Mouse (Mus musculus): ENCODE data around the gene Zfp580.
"Not testable (repeated sequence)": the region's sequence is repeated elsewhere in the genome, so short reads cannot be mapped to it uniquely, and the experiment has no call there.

The Zfp580 gene

DNA sequence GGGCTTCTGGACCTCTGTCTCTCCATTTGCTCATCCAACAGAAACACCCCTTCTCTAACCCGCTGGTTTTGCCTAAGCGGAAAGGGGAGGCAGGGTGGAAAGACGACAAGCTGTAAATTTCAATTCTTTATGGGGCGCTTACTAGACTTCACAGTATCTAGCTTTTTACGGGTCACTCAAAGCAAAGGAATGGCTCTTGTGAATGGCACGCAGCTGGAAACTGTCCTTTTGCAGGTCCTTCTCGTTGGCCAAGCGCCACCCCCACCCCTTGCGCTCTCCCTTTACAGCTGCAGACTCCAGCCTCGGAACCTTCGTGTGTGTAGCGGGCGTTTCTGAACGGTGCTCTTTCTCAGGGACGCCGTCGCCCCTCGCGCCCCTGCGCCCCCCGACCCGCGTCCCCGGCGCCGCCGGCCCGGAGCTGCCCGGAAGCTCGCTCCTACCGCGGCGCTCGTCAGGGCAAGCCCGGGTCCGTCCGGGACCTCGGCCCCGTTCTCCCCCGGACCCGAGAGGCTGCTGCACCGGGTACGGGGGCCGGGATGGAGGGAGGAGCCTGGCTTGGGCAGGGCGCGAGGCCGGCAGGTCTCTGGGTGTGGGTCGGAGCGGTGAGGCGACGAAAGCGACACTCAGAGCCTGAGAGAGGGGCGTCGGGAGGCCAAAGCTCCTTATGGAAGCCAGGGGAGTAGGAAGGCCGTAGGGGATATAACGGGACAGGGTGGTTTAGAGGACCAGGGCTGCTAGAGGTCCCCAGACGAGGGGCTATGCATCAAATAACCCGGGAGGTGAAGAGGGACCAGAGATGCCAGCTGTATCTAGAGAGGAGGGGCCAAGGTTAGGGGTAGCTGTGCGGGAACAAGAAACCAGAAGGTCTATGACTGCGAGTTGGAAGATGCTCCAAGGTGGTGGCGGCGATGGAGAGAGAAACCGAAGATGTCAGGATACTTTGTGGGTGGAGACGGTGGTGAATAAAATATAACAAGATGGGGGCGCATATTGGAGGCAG is at the start of gene Zfp580:
Gene Zfp580 (plus strand): TSS at position 346 of the 1,000 bp plus-strand sequence.
- DNase-seq, result peak; percentile 87 to 88

DNA sequence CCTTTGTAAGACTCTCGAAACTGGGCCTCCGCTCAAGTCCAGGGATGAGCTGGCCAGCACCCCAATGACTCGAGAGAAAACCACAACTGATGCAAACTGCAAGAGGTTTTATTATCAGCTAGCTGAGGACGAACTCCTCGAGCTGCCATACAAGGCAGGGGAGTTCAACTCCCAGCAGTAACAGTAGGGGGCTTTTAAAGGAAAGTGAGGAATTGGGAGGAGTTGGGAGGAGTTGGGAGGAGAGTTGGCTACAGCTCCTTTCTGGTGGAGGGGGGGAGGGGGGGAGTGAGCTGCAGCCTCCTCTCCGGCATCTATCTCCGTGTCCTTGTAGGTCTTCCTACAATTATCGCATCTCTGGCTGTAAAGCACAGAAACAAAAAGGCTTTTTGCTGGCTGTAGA is 48.5 kb upstream of the Zfp580 start:
- DNase-seq, result not testable (repeated sequence)

DNA sequence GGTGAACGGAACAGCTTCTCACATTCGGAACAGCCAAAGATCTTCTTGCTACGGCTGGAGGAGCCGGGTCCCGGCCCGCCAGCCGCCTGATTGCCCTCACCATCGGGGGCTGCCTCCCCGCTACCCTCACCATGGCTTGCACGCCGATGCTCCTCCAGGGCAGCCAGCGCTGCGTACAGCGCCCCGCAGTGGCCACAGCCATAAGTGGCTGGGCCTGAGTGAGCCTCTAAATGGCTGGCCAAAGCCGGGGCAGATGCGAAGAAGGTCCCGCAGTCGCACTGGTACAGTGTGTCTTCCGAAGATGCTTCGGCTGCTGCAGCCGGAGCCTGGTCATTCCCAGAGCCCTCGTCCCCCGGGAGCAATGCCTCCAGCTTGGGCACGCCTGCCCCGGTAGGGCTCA is 43.1 kb upstream of the Zfp580 start:
- no peak for DNase-seq

DNA sequence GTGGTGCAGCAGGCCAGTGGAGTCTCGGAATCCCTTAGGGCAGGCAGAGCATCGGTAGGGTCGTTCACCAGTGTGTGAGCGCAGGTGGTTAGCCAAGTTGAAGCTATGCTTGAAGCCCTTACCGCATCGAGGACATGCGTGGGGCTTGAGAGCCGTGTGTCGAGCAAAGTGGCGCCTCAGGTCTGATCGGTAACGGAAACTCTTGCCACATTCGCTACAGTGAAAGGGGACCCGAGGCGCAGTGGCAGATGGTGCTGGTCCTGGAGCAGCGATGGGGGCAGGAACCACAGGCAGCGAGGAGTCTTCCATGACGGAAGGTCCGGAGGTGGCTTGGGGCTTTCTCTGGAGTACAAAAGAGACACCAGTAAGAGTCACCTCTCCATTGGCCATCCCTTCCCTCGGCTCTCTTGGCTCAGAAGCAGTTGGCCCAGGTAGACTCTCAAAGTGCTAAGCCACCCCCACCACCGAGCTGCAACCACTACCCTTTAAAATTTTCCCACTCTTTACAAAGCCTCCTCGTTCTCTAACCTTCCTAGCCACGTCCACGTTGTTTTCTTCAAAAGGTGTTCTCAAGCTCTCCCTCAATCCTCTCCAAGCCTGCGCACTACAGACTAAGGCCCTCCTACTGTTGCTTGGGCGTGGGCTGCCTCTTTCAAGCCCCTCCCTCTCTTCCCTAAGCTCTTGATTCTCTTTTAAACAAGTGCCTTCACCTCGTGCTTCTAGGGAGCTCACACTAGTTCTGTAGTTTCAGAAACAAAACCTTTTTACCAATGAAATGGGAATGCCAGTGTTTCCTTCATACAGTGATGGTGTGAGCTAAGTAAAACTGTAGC is 38.4 kb upstream of the Zfp580 start:
- DNase-seq, result no peak

DNA sequence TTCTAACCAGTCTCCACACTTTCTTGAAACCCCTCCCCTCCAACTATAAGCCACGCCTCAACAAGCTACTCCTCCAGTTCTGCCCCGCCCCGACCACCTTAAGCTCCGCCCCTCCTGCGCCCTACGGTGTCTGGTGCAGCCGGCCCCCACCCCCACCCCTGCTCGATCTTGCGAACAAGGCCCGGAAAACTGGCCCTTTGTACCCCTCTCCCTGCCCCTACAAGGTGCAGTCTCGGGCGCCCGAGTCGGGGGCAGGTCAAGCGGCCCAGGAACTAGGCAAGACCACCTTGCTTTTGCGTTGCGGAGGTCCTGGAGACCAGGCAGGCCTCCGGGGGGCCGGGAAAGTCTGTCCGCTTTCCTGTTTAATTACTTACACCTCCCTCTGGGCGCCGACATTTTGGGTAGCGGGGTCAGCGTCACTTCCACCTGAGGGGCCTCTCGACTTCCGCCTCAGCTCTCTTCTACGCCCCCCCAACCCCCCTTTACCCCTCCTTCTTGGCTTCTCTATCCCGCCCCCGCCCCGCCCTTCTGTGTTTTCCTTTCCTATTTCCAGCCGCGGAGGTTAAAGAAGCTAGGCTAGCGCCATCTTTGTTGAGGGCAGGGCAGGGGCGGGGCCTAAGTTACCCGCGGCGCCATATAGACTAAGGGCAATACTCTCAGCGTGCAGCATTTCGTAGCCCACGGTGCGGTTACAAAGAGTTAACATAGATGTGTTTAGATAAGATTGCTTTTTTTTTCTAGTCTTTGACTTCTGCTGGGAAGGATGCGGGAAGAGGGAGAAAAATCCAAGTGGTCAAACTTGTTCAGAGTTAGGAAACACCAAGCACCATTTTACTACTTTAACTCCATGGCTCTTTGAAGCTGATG is 36.9 kb upstream of the Zfp580 start, which contains the start of the genes Zfp524 and Fiz1:
Gene Zfp524 (plus strand): TSS at position 165 of the 867 bp plus-strand sequence.
Gene Fiz1 (minus strand): TSS at position 447 of the 867 bp plus-strand sequence.
- DNase-seq, result peak; percentile 95 to 98

DNA sequence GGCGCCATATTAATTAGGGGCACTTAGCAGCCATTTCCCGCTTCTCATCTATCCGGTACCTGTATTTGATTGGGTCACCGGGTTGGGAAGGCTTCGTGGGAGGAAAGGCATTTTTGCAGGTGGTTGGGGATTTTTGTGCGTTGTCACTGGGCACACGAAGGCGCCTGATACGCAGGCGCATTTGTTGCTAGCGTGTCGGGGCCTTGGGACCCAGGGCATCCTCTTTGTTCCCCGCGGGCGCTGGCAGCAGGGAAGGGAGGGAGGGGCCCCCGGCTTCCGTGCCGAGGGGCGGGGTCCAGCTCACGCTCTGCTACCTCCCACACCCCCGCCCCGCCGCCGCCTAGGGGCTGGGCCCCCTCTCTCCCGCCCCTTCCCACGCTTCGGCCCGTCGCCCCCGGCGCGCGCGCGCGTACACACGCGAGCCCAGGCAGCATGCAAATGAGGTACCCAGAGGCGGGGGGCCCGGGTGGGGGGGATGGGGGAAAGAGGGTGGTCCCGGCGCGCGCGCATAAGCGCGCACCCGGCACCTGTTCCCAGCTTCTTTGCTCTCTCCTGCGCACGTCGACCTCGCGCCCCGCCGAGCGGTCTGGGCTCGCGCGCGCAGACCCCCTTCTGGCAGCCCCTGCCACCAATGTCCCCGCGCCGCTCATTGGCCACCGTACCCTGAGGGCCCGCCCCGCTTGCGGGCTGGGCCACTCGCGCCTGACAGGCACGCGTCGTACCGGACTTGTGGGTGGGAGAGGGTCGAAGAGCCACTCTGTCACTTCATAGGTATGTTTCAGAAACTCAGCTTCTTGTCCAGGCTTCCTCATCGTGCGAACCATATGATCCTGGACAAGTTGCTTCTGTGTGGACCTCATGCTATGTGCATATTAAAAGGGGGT is 36.0 kb upstream of the Zfp580 start, which contains the start of gene Gm44973:
Gene Gm44973 (plus strand): TSS at position 379 of the 884 bp plus-strand sequence.
- DNase-seq, result peak; percentile 87 to 90

DNA sequence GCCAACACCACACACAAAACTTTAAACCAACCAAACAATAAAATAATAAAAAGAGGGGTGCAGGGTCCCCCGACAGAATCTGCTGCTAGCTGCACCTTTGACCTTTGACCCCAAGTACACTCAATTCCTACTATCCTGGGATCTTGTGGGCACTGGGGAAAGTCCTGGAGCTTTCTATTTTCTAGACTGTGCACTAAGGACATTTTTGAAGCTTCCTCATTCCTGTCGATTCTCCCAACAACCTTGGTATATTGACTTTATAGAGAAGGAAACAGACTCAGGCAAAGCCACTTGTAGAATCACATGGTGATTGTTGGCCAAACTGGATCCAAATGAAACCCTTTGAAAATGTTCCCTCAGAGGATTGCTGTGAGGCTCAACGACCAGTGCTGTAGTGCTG is 35.3 kb upstream of the Zfp580 start:
- DNase-seq, result no peak

DNA sequence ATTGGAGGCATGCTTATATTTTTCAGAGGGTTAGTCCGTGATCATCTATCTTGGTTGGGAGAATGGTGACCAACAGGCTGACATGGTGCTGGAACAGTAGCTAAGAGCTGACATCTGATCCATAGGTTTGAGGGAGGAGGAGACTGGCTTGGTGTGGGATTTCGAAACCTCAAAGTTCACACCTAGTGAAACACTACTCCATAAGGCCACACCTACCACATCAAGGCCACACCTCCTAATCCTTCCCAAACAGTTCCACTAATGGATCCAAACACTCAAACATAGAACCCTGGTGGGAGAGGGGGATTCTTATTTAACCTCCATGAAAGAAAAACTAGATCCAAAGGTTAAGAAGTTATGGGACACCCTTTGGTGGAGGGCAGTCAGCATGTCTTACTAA is 34.4 kb upstream of the Zfp580 start:
- DNase-seq, result no peak

DNA sequence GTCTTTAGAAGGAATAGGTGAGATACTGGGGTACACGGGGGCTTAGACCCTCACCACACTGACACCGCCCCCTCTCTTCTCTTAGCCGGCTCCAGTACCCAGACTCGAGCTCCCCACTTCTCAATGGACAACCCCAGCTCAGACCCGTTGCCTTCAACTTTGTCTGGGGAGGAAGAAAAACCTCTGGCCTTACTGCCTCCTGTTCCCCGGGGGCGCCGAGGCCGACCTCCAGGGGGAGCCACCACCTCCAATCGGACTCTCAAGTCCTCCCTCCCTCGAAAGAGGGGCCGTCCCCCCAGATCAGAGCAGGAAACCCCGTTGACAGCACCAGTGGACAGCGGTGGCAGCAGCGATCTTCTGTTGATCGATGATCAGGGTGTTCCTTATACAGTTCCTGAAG is 34.0 kb upstream of the Zfp580 start:
- no peak for DNase-seq

DNA sequence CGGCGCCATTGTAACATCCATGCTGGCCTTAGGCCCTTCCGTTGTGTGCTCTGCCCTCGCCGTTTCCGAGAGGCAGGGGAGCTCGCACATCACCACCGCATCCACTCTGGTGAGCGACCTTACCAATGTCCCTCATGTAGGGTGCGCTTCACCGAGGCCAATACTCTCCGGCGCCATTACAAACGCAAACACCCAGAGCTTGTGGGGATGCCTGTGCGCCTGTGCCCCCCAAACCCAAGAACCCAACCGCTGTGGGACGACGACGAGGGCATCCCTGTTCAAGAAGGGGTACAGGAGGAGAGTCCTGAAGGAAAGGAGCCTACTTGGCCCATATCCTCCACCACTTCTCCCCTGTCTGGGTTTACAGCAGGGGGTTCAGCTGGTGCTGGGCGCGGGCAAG is 33.4 kb upstream of the Zfp580 start:
- no peak for DNase-seq

DNA sequence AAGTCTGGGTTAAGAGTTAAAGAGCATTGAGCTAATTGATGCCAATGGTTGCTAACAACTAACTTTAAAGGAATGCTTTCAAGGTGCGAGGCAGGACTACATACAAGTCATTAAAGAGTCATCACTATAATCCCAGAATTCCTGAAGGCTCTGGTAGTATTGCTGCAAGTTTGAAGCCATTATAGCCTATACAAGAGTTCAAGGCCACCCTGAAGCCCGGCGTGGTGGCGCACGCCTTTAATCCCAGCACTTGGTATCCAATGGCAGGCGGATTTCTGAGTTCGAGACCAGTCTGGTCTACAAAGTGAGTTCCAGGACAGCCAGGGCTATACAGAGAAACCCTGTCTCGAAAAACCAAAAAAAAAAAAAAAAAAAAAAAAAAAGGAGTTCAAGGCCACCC is 31.8 kb upstream of the Zfp580 start:
- not testable (repeated sequence) for DNase-seq

DNA sequence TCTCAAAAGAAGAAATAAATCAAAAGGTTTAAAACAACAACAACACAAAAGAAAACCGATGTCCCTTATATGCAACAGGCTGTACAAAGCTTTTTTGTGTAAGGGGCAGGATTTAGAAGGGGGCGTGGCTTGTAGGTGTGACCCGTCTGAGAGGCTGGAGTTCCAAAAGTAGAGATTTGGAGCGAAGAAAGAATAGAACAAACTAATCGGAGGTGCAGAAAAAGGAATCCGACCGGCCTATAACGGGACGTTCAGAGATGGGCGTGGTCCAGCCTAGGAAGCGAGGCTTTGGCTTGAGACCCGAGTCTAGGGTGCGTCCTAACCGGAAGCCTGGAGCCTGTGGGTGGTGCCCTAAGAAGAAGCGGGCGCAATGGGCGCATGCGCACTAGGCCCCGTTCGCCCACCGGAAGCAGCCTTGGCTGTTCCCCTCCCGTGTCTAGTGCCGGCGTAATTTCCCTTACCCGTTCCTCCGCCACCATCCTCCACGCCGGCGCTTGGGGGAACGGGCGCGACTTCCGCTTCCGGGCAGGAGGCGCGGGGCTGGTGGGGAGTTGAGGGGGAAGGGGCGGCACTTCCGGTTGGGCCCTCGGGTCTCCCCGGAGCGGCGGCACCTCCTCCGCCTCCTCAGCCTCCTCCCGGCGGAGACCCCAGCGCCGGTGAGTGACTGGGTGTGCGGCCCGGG is 31.2 kb upstream of the Zfp580 start, which contains the start of the genes Zfp865 and Ccdc106:
Gene Zfp865 (plus strand): TSS at position 377 of the 682 bp plus-strand sequence.
Gene Ccdc106 (plus strand): TSS at position 554 of the 682 bp plus-strand sequence.
- DNase-seq, result peak; percentile 98

DNA sequence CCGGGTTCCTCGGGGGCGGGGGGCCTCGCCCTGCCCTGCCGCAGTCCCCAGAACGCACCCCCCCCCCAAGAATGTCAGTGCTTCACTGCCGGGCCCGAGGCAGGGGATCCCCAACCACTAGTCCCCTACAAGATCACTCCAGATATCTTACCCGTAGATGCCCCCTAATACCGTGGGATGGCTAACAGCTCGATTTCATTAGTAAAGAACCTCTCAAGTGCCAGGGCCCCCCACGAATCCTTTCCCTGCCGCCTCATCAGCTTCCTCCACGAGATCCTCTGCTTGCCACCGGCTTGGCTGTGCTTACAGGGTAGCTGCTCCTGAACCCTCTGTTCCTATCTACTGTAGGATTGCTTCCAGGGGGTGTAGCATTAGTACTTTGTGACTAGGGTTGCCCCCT is 30.7 kb upstream of the Zfp580 start:
- DNase-seq, result no peak

DNA sequence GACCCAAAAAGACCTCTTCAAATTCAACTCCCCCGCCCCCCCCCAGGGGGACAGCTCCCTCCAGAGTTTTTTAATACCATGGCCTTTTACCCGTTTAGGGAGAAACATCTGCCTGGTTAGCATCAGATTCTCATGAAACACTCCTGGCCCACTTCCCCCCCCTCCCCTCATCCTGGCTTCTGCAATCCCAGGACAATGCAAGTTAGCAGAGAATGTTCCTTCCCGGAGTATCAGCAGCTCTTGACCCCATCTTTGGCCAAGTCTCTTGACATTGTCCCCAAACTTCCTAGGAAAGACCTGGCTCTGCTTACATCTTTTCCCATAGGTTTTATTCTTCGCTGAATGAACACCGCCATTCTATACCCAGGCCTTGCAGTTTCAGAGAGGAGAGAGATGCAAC is 30.1 kb upstream of the Zfp580 start:
- no peak for DNase-seq

DNA sequence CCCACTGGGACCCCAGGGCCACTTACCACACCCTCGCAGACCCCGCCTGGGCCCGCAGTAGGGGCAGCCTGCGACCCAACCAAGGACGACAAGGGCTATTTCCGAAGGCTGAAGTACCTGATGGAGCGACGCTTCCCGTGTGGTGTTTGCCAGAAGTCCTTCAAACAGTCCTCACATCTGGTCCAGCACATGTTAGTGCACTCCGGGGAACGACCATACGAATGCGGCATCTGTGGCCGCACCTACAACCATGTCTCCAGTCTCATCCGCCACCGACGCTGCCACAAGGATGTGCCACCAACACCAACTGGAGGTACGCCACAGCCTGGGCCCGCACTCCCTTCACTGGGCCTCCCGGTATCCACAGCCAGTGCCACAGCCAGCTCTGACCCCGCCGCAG is 21.8 kb upstream of the Zfp580 start:
- no peak for DNase-seq

DNA sequence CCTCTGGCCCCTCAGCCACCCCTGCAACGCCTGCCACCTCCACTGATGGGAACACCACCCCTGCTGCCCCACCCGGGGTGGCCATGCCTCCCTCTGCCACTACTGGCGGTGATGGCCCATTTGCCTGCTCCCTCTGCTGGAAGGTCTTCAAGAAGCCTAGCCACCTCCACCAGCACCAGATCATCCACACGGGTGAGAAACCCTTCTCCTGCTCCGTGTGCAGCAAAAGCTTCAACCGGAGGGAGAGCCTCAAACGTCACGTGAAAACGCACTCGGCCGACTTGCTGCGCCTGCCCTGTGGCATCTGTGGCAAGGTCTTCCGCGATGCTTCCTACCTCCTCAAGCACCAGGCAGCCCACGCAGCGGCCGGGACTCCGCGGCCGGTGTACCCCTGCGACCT is 21.4 kb upstream of the Zfp580 start:
- DNase-seq, result no peak

DNA sequence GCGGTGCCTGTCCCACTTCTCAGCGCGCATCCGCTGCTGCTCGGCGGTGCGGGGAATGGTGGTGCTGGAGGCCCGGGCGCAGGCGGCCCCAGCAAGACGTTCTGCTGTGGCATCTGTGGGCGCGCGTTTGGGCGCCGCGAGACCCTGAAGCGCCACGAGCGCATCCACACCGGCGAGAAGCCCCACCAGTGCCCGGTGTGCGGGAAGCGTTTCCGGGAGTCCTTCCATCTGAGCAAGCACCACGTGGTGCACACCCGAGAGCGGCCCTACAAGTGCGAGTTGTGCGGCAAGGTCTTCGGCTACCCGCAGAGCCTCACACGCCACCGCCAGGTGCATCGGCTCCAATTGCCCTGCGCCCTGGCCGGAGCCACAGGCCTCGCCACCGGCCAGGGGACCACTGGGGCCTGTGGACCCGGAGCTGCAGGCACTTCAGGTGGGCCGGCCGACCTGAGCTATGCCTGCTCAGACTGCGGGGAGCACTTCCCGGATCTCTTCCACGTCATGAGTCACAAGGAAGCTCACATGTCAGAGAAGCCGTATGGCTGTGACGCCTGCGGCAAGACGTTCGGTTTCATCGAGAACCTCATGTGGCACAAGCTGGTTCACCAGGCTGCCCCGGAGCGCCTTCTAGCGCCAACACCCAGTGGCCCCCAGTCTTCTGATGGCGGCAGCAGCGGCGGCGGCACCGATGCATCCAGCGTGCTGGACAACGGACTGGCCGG is 20.6 kb upstream of the Zfp580 start:
- DNase-seq, result no peak

DNA sequence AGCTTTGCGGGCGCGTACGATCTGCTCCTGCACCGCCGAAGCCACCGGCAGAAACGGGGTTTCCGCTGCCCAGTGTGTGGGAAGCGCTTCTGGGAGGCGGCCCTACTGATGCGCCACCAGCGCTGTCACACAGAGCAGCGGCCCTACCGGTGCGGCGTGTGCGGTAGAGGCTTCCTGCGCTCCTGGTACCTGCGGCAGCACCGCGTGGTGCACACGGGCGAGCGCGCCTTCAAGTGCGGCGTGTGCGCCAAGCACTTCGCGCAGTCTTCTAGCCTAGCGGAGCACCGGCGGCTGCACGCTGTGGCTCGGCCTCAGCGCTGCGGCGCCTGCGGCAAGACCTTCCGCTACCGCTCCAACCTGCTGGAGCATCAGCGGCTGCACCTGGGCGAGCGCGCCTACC is 19.8 kb upstream of the Zfp580 start:
- no peak for DNase-seq

DNA sequence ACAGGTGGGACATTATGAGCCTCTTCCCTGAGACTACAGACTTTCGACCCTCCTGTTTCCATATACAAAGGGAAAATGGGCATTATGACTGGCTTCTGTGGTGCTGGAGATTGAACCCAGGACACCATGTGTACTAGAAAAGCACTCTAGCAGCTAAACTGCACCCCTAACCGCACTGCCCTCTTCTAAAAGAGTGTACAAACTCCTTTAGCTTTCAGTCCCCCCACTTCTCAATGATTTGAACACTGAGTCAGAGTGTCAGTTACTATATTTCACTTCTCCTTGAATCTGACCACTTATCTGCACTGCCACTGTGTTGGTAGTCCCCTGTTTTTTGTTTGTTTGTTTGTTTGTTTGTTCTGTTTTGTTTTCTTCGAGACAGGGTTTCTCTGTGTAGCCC is 17.5 kb upstream of the Zfp580 start, which contains the start of gene 4632433K11Rik:
Gene 4632433K11Rik (plus strand): TSS at position 301 of the 400 bp plus-strand sequence.
- no peak for DNase-seq

DNA sequence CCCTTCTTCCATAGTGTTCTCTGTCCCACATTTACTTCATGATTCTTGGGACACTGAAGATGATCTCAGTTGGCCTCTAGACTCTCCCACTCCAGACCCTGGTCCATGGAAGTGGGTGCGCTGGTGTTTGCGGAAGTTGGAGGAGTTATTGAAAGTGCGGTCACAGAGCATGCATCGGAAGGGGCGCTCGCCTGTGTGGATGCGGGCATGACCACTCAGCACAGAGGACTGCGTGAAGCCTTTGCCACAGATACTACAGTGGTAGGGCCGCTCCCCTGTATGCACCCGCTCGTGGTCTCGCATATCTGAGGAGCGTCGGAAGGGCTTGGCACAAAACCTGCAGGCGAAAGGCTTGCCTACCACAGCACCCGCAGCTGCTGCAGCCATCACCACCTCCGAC is 15.7 kb upstream of the Zfp580 start:
- no peak for DNase-seq

Data from cerebellum, postnatal 36 days (tissue).